Mouse (Mus musculus) sigmoid colon, adult 10 weeks (tissue): ENCODE results near the gene Nmnat1. TPM values are rescaled to one million over a fixed set of nuclear protein-coding genes. Genes with fewer than 3 reads are reported as not detected.

Experiments
- polyA plus RNA-seq: library from polyadenylated mRNA; stranded (reverse); fragments of 350-450 nt; fragmentation: Illumina TruSeq; extraction: RNeasy Lipid Tissue Mini Kit (QIAGEN cat#74804); gene quantifications from one replicate; pipeline ENCODE4 v1.2.3, GENCODE M21; 2014; ENCODE audit warnings: low read depth, low replicate concordance

The Nmnat1 gene
- polyA plus RNA-seq = 5.4 TPM

GRCm38 (mm10) chr4:149485053-149485824 lies at the start of gene Nmnat1, which contains the start of gene Lzic:
TSS of gene Nmnat1 (minus strand) at chr4:149485202.
TSS of gene Lzic (plus strand) at chr4:149485229.

GRCm38 (mm10) chr4:149517868-149518340 lies 32.9 kb upstream of the Nmnat1 start, which contains the start of gene Ctnnbip1:
TSS of gene Ctnnbip1 (plus strand) at chr4:149518236.

GRCm38 (mm10) chr4:149477078-149477477 lies 7.9 kb downstream of the Nmnat1 start, which contains the start of gene Tmem274:
TSS of gene Tmem274 (plus strand) at chr4:149477378.

GRCm38 (mm10) chr4:149454879-149455278 lies 30.1 kb downstream of the Nmnat1 start, which contains the start of gene Rbp7:
TSS of gene Rbp7 (minus strand) at chr4:149454978.

GRCm38 (mm10) chr4:149426325-149427199 lies 58.4 kb downstream of the Nmnat1 start, which contains the start of gene Ube4b:
TSS of gene Ube4b (minus strand) at chr4:149426749.

Other genes starting within 250 kb of the Nmnat1 start
- 67.2 TPM for gene Kif1b, start 177.5 kb downstream of the Nmnat1 start, polyA plus RNA-seq
- 27.6 TPM for gene Ube4b, start 58.5 kb downstream of the Nmnat1 start, polyA plus RNA-seq
- gene Rbp7, start 30.2 kb downstream of the Nmnat1 start, polyA plus RNA-seq = 3.6 TPM
- gene Tmem274, start 7.8 kb downstream of the Nmnat1 start, polyA plus RNA-seq = not detected
- 33.8 TPM for gene Lzic, start within 50 bp of the Nmnat1 start, polyA plus RNA-seq
- 9.5 TPM for gene Ctnnbip1, start 33.0 kb upstream of the Nmnat1 start, polyA plus RNA-seq
- gene Clstn1, start 101.3 kb upstream of the Nmnat1 start, polyA plus RNA-seq = 27.0 TPM
- gene Pik3cd, start 217.4 kb upstream of the Nmnat1 start, polyA plus RNA-seq = 1.0 TPM